Mouse (Mus musculus) G1E (cell line): Measurements from ENCODE around the gene Mrto4. TPM values are rescaled to one million over a fixed set of nuclear protein-coding genes. Genes with fewer than 3 reads are reported as not detected.

ENCODE experiments used
- ATAC-seq: 2 replicates; pipeline ENCODE4 v1.8.0; 2016; ENCODE audit warnings: mild to moderate bottlenecking; ENCODE audit not compliant: insufficient number of reproducible peaks, poor library complexity, low FRiP score, severe bottlenecking; ENCODE audit errors: extremely low read depth
- DNase-seq: peaks from one replicate; pipeline ENCODE4 v3.0.0; 2012; ENCODE audit warnings: low spot score
- H3K27me3 ChIP-seq: 2 replicates; pipeline ENCODE4 v1.6.1; 2012; ENCODE audit warnings: mild to moderate bottlenecking, low read length, inconsistent platforms; ENCODE audit not compliant: insufficient read depth
- H3K36me3 ChIP-seq: replicated peaks from 2 replicates; pipeline ENCODE3; 2012; ENCODE audit warnings: mild to moderate bottlenecking, inconsistent platforms
- H3K4me1 ChIP-seq: 2 replicates; pipeline ENCODE4 v1.6.1; 2012; ENCODE audit warnings: low read depth, low read length, inconsistent platforms, mixed read lengths; ENCODE audit not compliant: insufficient read depth
- H3K4me3 ChIP-seq: 2 replicates; pipeline ENCODE4 v1.5.1; 2012; ENCODE audit warnings: low read depth, mild to moderate bottlenecking, inconsistent platforms, low read length, moderate library complexity, mixed read lengths
- H3K9me3 ChIP-seq: replicated peaks from 2 replicates; pipeline ENCODE4 v1.6.1; 2012; ENCODE audit warnings: inconsistent platforms
- CTCF ChIP-seq: IDR thresholded peaks from 2 replicates; pipeline ENCODE4 v1.5.1; 2012; ENCODE audit warnings: low read depth, low read length, inconsistent platforms, mixed read lengths
- GATA1 ChIP-seq: IDR thresholded peaks from 2 replicates; pipeline ENCODE4 v1.6.1; 2012; ENCODE audit warnings: borderline replicate concordance, low read length, inconsistent platforms, mixed read lengths
- GATA2 ChIP-seq: IDR thresholded peaks from 2 replicates; pipeline ENCODE4 v1.6.1; 2012; ENCODE audit warnings: low read depth, low read length, inconsistent platforms, borderline replicate concordance
- POLR2AphosphoS5 ChIP-seq: IDR thresholded peaks from 2 replicates; pipeline ENCODE4 v1.6.1; 2012; ENCODE audit warnings: low read depth, low read length, inconsistent platforms; ENCODE audit not compliant: insufficient replicate concordance
- TAL1 ChIP-seq: conservative IDR thresholded peaks from 2 replicates; pipeline ENCODE4 v1.6.1; 2012; ENCODE audit warnings: low read depth, low read length, inconsistent platforms, mixed read lengths
- polyA plus RNA-seq: library from polyadenylated mRNA; stranded (reverse); fragments of >175 nt; gene quantifications from 2 replicates; pipeline ENCODE4 v1.2.3, GENCODE M21; 2012
- total RNA-seq, 2 experiments: library from RNA; stranded (forward) in 1 of 2; stranded (reverse) in 1 of 2; fragments of 200-1000 nt in 1 of 2; fragments of >200 nt in 1 of 2; fragmentation: Nextera tagmentation in 1 of 2; gene quantifications; 2 replicates each; pipeline ENCODE4 v1.2.3; 2014 to 2017

Mrto4 gene
- total and polyA plus RNA-seq, 3 experiments = 60.7 to 97.0 (median 65.6) TPM

GRCm38 (mm10) chr4:139330605-139331004 is 21.8 kb downstream of the Mrto4 start:
- H3K4me1 ChIP-seq = peaks cover 49% of the 10 kb centered on the region
- H3K4me3 ChIP-seq = peak overlapping the region; percentile 71
- ATAC-seq = peak; percentile 83
- H3K36me3 ChIP-seq = peaks cover 15% of the 10 kb centered on the region
- no peaks in the 10 kb centered on the region for H3K9me3 ChIP-seq
- H3K27me3 ChIP-seq = no peaks in the 10 kb centered on the region
- TF ChIP-seq TAL1 (no peak), CTCF (peak; percentile 38; the same call in 1 of the 2 replicates), POLR2AphosphoS5 (no peak), GATA2 (no peak), GATA1 (no peak)
- DNase-seq = peak; percentile 70

GRCm38 (mm10) chr4:139319740-139320139 is 32.6 kb downstream of the Mrto4 start:
- ATAC-seq (no peak), DNase-seq (no peak)
- peaks cover 2% of the 10 kb centered on the region; the same call in 1 of the 2 replicates for H3K9me3 ChIP-seq
- H3K27me3 ChIP-seq = no peaks in the 10 kb centered on the region
- H3K4me3 ChIP-seq = no peak overlapping the region
- TF ChIP-seq GATA2 = no peak
- TF ChIP-seq CTCF = no peak
- TF ChIP-seq GATA1 = no peak
- TF ChIP-seq POLR2AphosphoS5 = no peak
- TF ChIP-seq TAL1 = no peak
- peaks cover 47% of the 10 kb centered on the region for H3K36me3 ChIP-seq
- peaks cover 5% of the 10 kb centered on the region; the same call in 1 of the 2 replicates for H3K4me1 ChIP-seq

- TF ChIP-seq GATA2 (no peak), CTCF (no peak), POLR2AphosphoS5 (no peak), TAL1 (no peak), GATA1 (no peak)
- Histone ChIP-seq H3K4me1 (peaks cover 5% of the 10 kb centered on the region; the same call in 1 of the 2 replicates), H3K27me3 (no peaks in the 10 kb centered on the region), H3K4me3 (no peak overlapping the region), H3K36me3 (peaks cover 57% of the 10 kb centered on the region), H3K9me3 (no peaks in the 10 kb centered on the region)
- no peak for DNase-seq
- ATAC-seq = no peak
Measured at GRCm38 (mm10) chr4:139318449-139318848, 33.9 kb downstream of the Mrto4 start.

DNA sequence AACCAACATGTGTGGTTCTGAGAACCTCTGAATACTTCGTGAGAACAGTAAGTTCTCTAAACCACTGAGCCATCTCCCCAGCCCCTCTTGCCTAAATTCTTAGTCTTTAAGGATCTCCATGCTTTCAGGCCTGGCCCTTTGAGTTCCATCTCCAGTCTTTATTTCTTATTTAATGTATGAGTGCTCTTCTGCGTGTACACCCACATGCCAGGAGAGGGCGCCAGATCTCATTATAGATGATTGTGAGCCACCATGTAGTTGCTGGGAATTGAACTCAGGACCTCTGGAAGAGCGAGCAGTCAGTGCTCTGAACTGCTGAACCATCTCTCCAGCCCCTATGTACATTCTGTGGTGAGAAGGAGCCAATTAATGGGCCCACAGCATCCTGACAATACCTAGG is 39.7 kb downstream of the Mrto4 start:
- H3K27me3 ChIP-seq = no peaks in the 10 kb centered on the region
- ATAC-seq (no peak), DNase-seq (no peak)
- H3K9me3 ChIP-seq = no peaks in the 10 kb centered on the region
- no peak overlapping the region for H3K4me3 ChIP-seq
- H3K4me1 ChIP-seq = peaks cover 43% of the 10 kb centered on the region
- TF ChIP-seq CTCF = peak; percentile 62
- no peak for TF ChIP-seq GATA2
- peaks cover 44% of the 10 kb centered on the region for H3K36me3 ChIP-seq

DNA sequence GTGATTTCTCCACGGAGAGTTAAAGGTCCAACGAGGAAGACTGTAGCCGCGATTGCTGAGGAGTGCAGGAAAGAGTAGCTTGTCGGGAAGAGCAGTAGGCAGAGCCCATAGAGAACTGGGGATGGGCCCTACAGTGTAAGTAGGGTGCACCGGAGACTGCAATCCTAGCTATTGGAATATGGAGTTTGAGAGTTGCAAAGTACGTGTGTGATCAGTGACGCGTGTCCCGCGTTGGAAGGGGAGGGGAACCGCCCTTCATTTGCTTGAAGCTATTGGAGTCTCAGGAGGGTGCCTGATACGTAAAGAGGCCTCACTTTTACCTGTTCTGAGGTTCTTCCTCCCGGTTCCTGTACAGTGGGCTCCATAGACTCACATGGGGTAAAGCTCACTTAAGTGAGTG is 40.7 kb downstream of the Mrto4 start:
- Histone ChIP-seq H3K27me3 (no peaks in the 10 kb centered on the region), H3K4me1 (peaks cover 45% of the 10 kb centered on the region), H3K4me3 (peak overlapping the region; percentile 94), H3K9me3 (no peaks in the 10 kb centered on the region), H3K36me3 (peaks cover 42% of the 10 kb centered on the region)
- DNase-seq = no peak
- TF ChIP-seq POLR2AphosphoS5 = no peak
- no peak for TF ChIP-seq CTCF
- TF ChIP-seq GATA1 = no peak
- no peak for TF ChIP-seq GATA2
- TF ChIP-seq TAL1 = no peak
- ATAC-seq = no peak

- peaks cover 48% of the 10 kb centered on the region for H3K4me1 ChIP-seq
Measured at GRCm38 (mm10) chr4:139310899-139311701, 41.3 kb downstream of the Mrto4 start.

More at GRCm38 (mm10) chr4:139310899-139311701, 41.3 kb downstream of the Mrto4 start:
- Histone ChIP-seq H3K4me3 (peak overlapping the region; percentile 94), H3K36me3 (peaks cover 45% of the 10 kb centered on the region), H3K27me3 (no peaks in the 10 kb centered on the region), H3K9me3 (no peaks in the 10 kb centered on the region)
- DNase-seq = peak; percentile 60
- no peak for ATAC-seq
- no peak for TF ChIP-seq GATA2
- TF ChIP-seq TAL1 = no peak
- TF ChIP-seq CTCF = no peak
- no peak for TF ChIP-seq GATA1
- no peak for TF ChIP-seq POLR2AphosphoS5
